Mouse (Mus musculus): ENCODE data around the gene Dkk3. TPM values are rescaled to one million over a fixed set of nuclear protein-coding genes. Genes with fewer than 3 reads are reported as not detected.

The Dkk3 gene
- polyA plus RNA-seq, 1 experiment: 0.32 TPM

GRCm38 (mm10) chr7:112127954-112128353 is 30.9 kb downstream of the Dkk3 start:
- Histone ChIP-seq H3K27ac (replicated peaks; ENCODE audit: low read depth, low read length) (no peak overlapping the region), H3K4me3 (ENCODE audit: insufficient read depth, low read depth, low read length) (no peak overlapping the region), H3K4me1 (ENCODE audit: control insufficient read depth, insufficient read depth, insufficient read length, low read length) (peaks cover 2% of the 10 kb centered on the region)

GRCm38 (mm10) chr7:112127085-112127637 is 31.7 kb downstream of the Dkk3 start:
- Histone ChIP-seq H3K27ac (replicated peaks; ENCODE audit: low read depth, low read length) (no peak overlapping the region), H3K4me3 (ENCODE audit: insufficient read depth, low read depth, low read length) (no peak overlapping the region), H3K4me1 (ENCODE audit: control insufficient read depth, insufficient read depth, insufficient read length, low read length) (peaks cover 2% of the 10 kb centered on the region)

- Histone ChIP-seq H3K4me3 (ENCODE audit: insufficient read depth, low read depth, low read length) (no peak overlapping the region), H3K27ac (replicated peaks; ENCODE audit: low read depth, low read length) (peak overlapping the region; percentile 56), H3K4me1 (ENCODE audit: control insufficient read depth, insufficient read depth, insufficient read length, low read length) (peaks cover 3% of the 10 kb centered on the region)
Observed at GRCm38 (mm10) chr7:112125625-112126260, 33.1 kb downstream of the Dkk3 start.

DNA sequence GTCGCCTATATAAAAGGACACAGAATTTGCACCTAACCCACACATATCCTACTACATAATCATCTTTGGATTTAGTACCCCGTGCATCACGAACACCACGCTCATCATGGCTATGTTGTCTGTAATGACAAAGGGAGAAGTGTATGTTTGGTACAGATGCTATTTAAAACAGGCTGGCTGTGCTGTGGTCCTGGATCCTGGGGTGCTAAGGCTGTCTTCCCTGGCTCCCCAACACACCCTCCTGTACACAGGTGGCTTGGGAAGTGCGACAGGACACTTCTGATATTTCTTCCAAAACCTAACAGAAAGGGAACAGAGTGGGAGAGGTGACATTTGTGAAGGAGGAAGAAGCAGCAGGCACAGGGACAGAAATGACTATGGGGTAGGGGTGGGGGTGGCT is 35.2 kb downstream of the Dkk3 start:
- Histone ChIP-seq H3K27ac (replicated peaks; ENCODE audit: low read depth, low read length) (no peak overlapping the region), H3K4me3 (ENCODE audit: insufficient read depth, low read depth, low read length) (no peak overlapping the region), H3K4me1 (ENCODE audit: control insufficient read depth, insufficient read depth, insufficient read length, low read length) (peaks cover 6% of the 10 kb centered on the region)

- Histone ChIP-seq H3K4me1 (ENCODE audit: control insufficient read depth, insufficient read depth, insufficient read length, low read length) (peaks cover 6% of the 10 kb centered on the region), H3K4me3 (ENCODE audit: insufficient read depth, low read depth, low read length) (no peak overlapping the region), H3K27ac (replicated peaks; ENCODE audit: low read depth, low read length) (no peak overlapping the region)
Observed at GRCm38 (mm10) chr7:112121866-112122500, 36.9 kb downstream of the Dkk3 start.

GRCm38 (mm10) chr7:112120861-112121810 is 37.7 kb downstream of the Dkk3 start:
- H3K27ac ChIP-seq (replicated peaks; ENCODE audit: low read depth, low read length): no peak overlapping the region
- peaks cover 6% of the 10 kb centered on the region for H3K4me1 ChIP-seq (ENCODE audit: control insufficient read depth, insufficient read depth, insufficient read length, low read length)

DNA sequence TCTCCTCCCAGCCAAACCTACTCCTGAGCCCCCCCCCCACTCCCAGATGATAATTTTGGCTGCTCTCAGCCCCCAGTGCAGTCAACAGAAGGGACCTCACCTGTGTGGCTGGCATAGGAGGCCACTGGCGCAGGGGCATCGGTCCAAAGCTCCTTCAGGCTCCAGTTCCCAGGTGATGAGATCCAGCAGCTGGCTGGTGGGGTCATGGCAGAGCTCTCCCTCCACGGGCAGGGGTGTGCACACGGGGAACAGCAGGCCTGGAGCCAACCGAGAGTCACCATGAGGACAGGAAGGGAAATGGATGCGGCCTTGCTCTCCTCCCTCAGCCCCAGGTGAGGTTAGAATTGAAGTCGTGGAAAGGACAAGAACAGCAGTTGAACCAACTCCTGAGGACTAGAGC is 39.6 kb downstream of the Dkk3 start:
- Histone ChIP-seq H3K4me1 (ENCODE audit: control insufficient read depth, insufficient read depth, insufficient read length, low read length) (peaks cover 6% of the 10 kb centered on the region; the same call in 1 of the 2 replicates), H3K27ac (replicated peaks; ENCODE audit: low read depth, low read length) (no peak overlapping the region), H3K4me3 (ENCODE audit: insufficient read depth, low read depth, low read length) (no peak overlapping the region)

More at GRCm38 (mm10) chr7:112120861-112121810, 37.7 kb downstream of the Dkk3 start:
- H3K4me3 ChIP-seq (ENCODE audit: insufficient read depth, low read depth, low read length): no peak overlapping the region

- Histone ChIP-seq H3K4me3 (ENCODE audit: insufficient read depth, low read depth, low read length) (no peak overlapping the region), H3K27ac (replicated peaks; ENCODE audit: low read depth, low read length) (no peak overlapping the region), H3K4me1 (ENCODE audit: control insufficient read depth, insufficient read depth, insufficient read length, low read length) (peaks cover 6% of the 10 kb centered on the region; the same call in 1 of the 2 replicates)
Observed at GRCm38 (mm10) chr7:112118086-112118485, 40.8 kb downstream of the Dkk3 start.

- peaks cover 6% of the 10 kb centered on the region; the same call in 1 of the 2 replicates for H3K4me1 ChIP-seq (ENCODE audit: control insufficient read depth, insufficient read depth, insufficient read length, low read length)
- no peak overlapping the region for H3K4me3 ChIP-seq (ENCODE audit: insufficient read depth, low read depth, low read length)
- H3K27ac ChIP-seq (replicated peaks; ENCODE audit: low read depth, low read length): no peak overlapping the region
Observed at GRCm38 (mm10) chr7:112117501-112117900, 41.4 kb downstream of the Dkk3 start.

- no peak overlapping the region for H3K27ac ChIP-seq (replicated peaks; ENCODE audit: low read depth, low read length)
- H3K4me3 ChIP-seq (ENCODE audit: insufficient read depth, low read depth, low read length): no peak overlapping the region
- no peaks in the 10 kb centered on the region for H3K4me1 ChIP-seq (ENCODE audit: control insufficient read depth, insufficient read depth, insufficient read length, low read length)
Observed at GRCm38 (mm10) chr7:112110638-112111372, 48.1 kb downstream of the Dkk3 start.

- Histone ChIP-seq H3K4me3 (ENCODE audit: insufficient read depth, low read depth, low read length) (no peak overlapping the region), H3K4me1 (ENCODE audit: control insufficient read depth, insufficient read depth, insufficient read length, low read length) (no peaks in the 10 kb centered on the region), H3K27ac (replicated peaks; ENCODE audit: low read depth, low read length) (no peak overlapping the region)
Observed at GRCm38 (mm10) chr7:112108757-112109156, 50.1 kb downstream of the Dkk3 start.

DNA sequence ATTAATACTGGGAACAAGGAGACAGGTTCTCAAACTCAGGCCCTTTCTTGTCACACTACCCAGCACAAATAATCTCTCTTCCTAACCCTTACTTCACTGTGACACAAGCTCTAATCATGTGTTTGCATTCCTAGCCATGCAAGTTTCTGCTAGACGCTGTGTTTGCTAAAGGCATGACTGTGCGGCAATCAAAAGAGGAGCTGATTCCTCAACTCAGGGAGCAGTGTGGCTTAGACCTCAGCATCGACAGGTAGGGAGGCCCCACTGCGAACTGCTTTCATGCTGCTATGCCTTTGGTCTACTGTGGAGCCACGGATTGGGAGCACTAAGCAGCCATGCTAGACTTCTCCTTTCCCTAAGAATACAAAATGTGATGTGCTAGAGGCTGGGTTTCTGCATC is 55.0 kb downstream of the Dkk3 start:
- no peak overlapping the region for H3K4me3 ChIP-seq (ENCODE audit: insufficient read depth, low read depth, low read length)
- no peak overlapping the region for H3K27ac ChIP-seq (replicated peaks; ENCODE audit: low read depth, low read length)
- H3K4me1 ChIP-seq (ENCODE audit: control insufficient read depth, insufficient read depth, insufficient read length, low read length): no peaks in the 10 kb centered on the region

DNA sequence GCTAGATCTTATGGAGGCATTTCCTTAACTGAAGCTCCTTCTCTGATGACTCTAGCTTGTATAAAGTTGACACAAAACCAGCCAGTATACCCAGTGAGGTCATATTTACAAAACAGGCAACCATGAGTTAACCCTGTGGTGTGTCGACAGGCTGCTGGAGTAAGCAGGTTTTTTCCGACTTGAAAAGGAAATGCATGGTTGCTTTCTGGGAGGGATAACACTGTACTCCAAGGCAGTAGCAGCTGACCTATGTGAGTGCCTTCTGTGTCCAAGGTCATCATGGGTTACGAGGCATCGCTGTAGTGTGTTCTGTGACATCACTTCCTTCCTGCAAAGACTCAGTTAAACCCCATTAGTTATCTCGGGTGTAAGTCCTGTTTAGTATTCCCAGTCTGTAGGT is 55.9 kb downstream of the Dkk3 start:
- Histone ChIP-seq H3K27ac (replicated peaks; ENCODE audit: low read depth, low read length) (no peak overlapping the region), H3K4me3 (ENCODE audit: insufficient read depth, low read depth, low read length) (no peak overlapping the region), H3K4me1 (ENCODE audit: control insufficient read depth, insufficient read depth, insufficient read length, low read length) (no peaks in the 10 kb centered on the region)

DNA sequence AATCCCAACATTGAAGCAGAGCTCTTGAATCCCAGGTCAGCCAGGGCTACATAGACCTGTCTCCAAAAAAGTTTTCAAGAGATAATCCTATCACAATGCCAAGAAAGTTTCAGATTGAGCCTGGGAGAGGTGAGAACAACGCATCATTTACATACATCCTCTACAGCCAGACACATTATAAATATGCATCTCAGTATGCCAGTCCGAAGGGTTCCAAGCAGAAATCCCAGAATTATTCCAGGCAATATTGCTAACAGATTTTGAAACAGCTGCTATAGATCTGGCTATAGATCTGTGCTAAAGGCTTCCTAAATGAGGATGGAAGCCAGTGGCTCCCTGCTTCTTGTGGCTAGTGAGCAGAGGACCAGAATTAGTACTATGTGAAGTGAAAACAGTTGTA is 58.0 kb downstream of the Dkk3 start:
- Histone ChIP-seq H3K27ac (replicated peaks; ENCODE audit: low read depth, low read length) (no peak overlapping the region), H3K4me3 (ENCODE audit: insufficient read depth, low read depth, low read length) (no peak overlapping the region), H3K4me1 (ENCODE audit: control insufficient read depth, insufficient read depth, insufficient read length, low read length) (no peaks in the 10 kb centered on the region)
